Mouse (Mus musculus) testis, adult 2 months (tissue): ENCODE results near the gene Lhb. TPM values are rescaled to one million over a fixed set of nuclear protein-coding genes. Genes with fewer than 3 reads are reported as not detected.

Experiments used
- H3K27ac ChIP-seq: fragments of 200-500 bp; 2 replicates; pipeline ENCODE4 v1.5.1; 2012; ENCODE audit warnings: low read depth, low read length; ENCODE audit not compliant: control insufficient read depth, insufficient read depth
- H3K27me3 ChIP-seq: fragments of 200-500 bp; 2 replicates; pipeline ENCODE4 v1.6.1; 2012; ENCODE audit warnings: mild to moderate bottlenecking, low read length, moderate library complexity; ENCODE audit not compliant: control insufficient read depth, insufficient read depth
- H3K36me3 ChIP-seq: fragments of 200-500 bp; 2 replicates; pipeline ENCODE4 v1.6.1; 2012; ENCODE audit warnings: mild to moderate bottlenecking, low read length; ENCODE audit not compliant: control insufficient read depth, insufficient read depth
- H3K4me1 ChIP-seq: fragments of 200-500 bp; 2 replicates; pipeline ENCODE4 v1.6.1; 2012; ENCODE audit warnings: low read length; ENCODE audit not compliant: control insufficient read depth, insufficient read depth
- H3K4me3 ChIP-seq: fragments of 200-500 bp; 2 replicates; pipeline ENCODE4 v1.5.1; 2012; ENCODE audit warnings: low read depth, mild to moderate bottlenecking, low read length, moderate library complexity, mixed read lengths; ENCODE audit not compliant: control insufficient read depth
- CTCF ChIP-seq: fragments of 200-500 bp; IDR thresholded peaks from 2 replicates; pipeline ENCODE4 v1.5.1; 2012; ENCODE audit warnings: low read depth, mild to moderate bottlenecking, inconsistent platforms, low read length, moderate library complexity; ENCODE audit not compliant: control insufficient read depth, insufficient read depth, insufficient replicate concordance
- POLR2A ChIP-seq: fragments of 200-500 bp; IDR thresholded peaks from 2 replicates; pipeline ENCODE4 v1.6.1; 2012; ENCODE audit warnings: low read depth, mild to moderate bottlenecking, inconsistent platforms, low read length, moderate library complexity; ENCODE audit not compliant: control insufficient read depth
- polyA plus RNA-seq: library from polyadenylated mRNA; depleted of rRNA; stranded (reverse); fragments of >200 nt; gene quantifications from 2 replicates; pipeline ENCODE4 v1.2.3, GENCODE M21; 2012

Lhb gene
- polyA plus RNA-seq, 1 experiment = 32.8 TPM

DNA sequence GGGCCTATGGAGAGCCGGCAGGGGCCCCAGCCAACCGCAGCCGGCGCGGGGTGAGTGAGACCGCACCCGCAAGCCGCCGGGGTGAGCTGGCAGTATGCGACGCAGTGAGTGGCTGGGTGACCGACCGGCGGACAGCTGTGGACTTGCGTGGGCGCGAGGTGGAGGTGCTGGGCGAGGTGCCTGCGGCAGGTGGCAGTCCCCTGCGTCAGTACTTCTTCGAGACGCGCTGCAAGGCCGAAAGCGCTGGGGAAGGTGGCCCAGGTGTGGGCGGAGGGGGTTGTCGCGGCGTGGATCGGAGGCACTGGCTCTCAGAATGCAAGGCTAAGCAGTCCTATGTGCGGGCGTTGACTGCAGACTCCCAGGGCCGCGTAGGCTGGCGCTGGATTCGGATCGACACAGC lies 5.0 kb upstream of the Lhb start:
- no peak overlapping the region for H3K27ac ChIP-seq
- TF ChIP-seq CTCF (no peak), POLR2A (no peak)
- H3K36me3 ChIP-seq = no peaks in the 10 kb centered on the region
- H3K27me3 ChIP-seq = peaks cover 10% of the 10 kb centered on the region
- peak overlapping the region; percentile 72 for H3K4me3 ChIP-seq
- H3K4me1 ChIP-seq = peaks cover 38% of the 10 kb centered on the region

GRCm38 (mm10) chr7:45417962-45418492 lies 2.6 kb upstream of the Lhb start:
- Histone ChIP-seq H3K27ac (peak overlapping the region; percentile 70), H3K4me1 (peaks cover 37% of the 10 kb centered on the region), H3K4me3 (peak overlapping the region; percentile 86), H3K36me3 (no peaks in the 10 kb centered on the region; the same call in 1 of the 2 replicates), H3K27me3 (peaks cover 10% of the 10 kb centered on the region)
- TF ChIP-seq POLR2A (peak; percentile 51; the same call in 1 of the 2 replicates), CTCF (no peak)

DNA sequence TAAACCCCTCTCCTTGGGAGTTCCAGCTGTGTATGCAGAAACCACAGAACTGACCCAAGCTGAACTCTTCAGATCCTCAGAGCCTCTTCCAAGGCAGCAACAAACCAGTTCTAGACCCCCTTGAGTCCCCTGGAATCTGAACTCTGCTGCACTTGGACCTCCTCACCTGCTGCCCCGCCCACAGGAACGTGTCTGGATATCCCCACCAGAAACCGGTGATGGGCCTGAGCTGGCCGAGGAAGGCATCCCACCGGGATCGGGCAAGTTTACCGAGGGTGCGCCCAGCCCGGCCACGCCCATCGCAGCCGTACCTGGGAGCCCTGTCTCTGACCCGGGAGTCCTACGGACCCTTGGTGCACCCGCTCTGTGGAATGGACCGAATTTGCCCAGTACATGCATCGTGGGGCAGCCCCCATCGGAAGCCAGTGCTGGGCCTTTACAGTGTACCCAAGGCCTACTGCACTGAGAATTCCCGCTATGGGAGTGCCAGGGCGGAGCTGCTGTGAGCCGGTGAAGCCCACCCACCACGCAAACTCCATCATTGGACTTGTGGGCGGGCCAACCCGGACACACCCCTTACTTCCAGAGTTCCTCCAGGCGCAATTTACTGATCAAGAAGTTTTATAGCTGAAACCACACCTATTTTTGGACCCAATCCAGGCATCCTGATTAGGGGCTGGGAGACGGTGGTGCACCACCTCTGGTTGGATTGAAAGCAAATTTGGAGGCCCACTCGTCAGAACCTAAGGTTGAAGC lies 583 bp upstream of the Lhb start:
- peaks cover 2% of the 10 kb centered on the region; the same call in 1 of the 2 replicates for H3K27me3 ChIP-seq

DNA sequence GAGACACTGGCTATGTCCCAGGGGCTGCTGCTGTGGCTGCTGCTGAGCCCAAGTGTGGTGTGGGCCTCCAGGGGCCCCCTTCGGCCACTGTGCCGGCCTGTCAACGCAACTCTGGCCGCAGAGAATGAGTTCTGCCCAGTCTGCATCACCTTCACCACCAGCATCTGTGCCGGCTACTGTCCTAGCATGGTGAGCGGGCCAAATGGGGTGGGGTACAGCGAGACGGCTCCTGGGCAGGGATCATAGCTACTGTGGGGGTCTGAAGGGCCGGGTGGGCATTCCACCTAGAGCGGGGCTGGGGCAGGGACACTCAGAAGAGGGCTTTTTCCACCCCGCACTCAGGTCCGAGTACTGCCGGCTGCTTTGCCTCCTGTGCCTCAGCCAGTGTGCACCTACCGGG lies 574 bp downstream of the Lhb start:
- H3K36me3 ChIP-seq = no peaks in the 10 kb centered on the region; the same call in 1 of the 2 replicates
- peaks cover 13% of the 10 kb centered on the region for H3K4me1 ChIP-seq
- H3K27me3 ChIP-seq = no peaks in the 10 kb centered on the region
- no peak overlapping the region; the same call in 1 of the 2 replicates for H3K4me3 ChIP-seq
- no peak overlapping the region for H3K27ac ChIP-seq
- TF ChIP-seq POLR2A (no peak), CTCF (no peak)

More for the DNA sequence above, 583 bp upstream of the Lhb start:
- Histone ChIP-seq H3K4me1 (peaks cover 17% of the 10 kb centered on the region), H3K4me3 (peak overlapping the region; percentile 86), H3K36me3 (no peaks in the 10 kb centered on the region; the same call in 1 of the 2 replicates), H3K27ac (no peak overlapping the region)
- TF ChIP-seq CTCF (no peak), POLR2A (no peak)

GRCm38 (mm10) chr7:45426556-45426955 lies 5.9 kb downstream of the Lhb start:
- no peak for TF ChIP-seq CTCF
- no peak for TF ChIP-seq POLR2A
- no peak overlapping the region for H3K27ac ChIP-seq
- H3K4me3 ChIP-seq = no peak overlapping the region
- peaks cover 1% of the 10 kb centered on the region for H3K36me3 ChIP-seq
- no peaks in the 10 kb centered on the region; the same call in none of the 2 replicates for H3K4me1 ChIP-seq
- no peaks in the 10 kb centered on the region for H3K27me3 ChIP-seq

DNA sequence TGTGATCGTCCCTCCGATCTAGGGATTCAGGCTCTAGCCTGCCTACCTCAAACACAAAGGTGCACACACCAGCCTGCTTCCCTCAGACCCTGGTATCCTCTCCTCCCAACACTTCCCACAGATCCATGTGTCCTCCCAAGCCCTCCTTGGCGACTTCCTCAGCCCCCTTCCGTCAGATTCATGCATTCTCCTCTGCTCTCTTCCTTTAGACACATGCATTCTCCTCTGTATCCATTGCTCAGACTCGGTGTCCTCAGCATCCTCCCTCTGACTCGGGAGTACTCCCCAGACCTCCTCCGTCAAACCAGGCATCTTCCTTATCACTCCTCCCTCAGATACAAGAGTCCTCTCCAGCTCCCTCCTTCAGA lies 13.2 kb downstream of the Lhb start:
- TF ChIP-seq POLR2A = no peak
- TF ChIP-seq CTCF = no peak
- Histone ChIP-seq H3K27ac (peak overlapping the region; percentile 94), H3K4me3 (peak overlapping the region; percentile 90), H3K36me3 (no peaks in the 10 kb centered on the region; the same call in 1 of the 2 replicates), H3K27me3 (no peaks in the 10 kb centered on the region), H3K4me1 (peaks cover 25% of the 10 kb centered on the region)

GRCm38 (mm10) chr7:45434203-45435015 lies 13.8 kb downstream of the Lhb start, which contains the start of gene Gys1:
Gene Gys1, plus strand, starts transcription at chr7:45434844.
- peak within 1 kb of the TSS; percentile 90 for H3K4me3 ChIP-seq
- H3K36me3 ChIP-seq = no peaks in the 10 kb centered on the region; the same call in 1 of the 2 replicates
- H3K27me3 ChIP-seq = no peaks in the 10 kb centered on the region
- H3K4me1 ChIP-seq = peaks cover 27% of the 10 kb centered on the region
- TF ChIP-seq POLR2A (peak; percentile 76; the same call in 1 of the 2 replicates), CTCF (peak; percentile 96)
- H3K27ac ChIP-seq = peak within 1 kb of the TSS; percentile 94
